Mouse (Mus musculus) kidney, adult 2 months (tissue): ENCODE data around the gene Tex26.

ENCODE experiments used
- CTCF ChIP-seq: fragments of 200-500 bp; conservative IDR thresholded peaks from 2 replicates; pipeline ENCODE4 v1.5.1; 2011; ENCODE audit warnings: low read depth, mild to moderate bottlenecking, control low read depth, low read length, moderate library complexity, mixed read lengths; ENCODE audit not compliant: insufficient read depth, insufficient read length
- POLR2A ChIP-seq: fragments of 200-500 bp; IDR thresholded peaks from one replicate; pipeline ENCODE4 v1.6.1; 2011; ENCODE audit warnings: low read depth, low read length, control low read depth

DNA sequence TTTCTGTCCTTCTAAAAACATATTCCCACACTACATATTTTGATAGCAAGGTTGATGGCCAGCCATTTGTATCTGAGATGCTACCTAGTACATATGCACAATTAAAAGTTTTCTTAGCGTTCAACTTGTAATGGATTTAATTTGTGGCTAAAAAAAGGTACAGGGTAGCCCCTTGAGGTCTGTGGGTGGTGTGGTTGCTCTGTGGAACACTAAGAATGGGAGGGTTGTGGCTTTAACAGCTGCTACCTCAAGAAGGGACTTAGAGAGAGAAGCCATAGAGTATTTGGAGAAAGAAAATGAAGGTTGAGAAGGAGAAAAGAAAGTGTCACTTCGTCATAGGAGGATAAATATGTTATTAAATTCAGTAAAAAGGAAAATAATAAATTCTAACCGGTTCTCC lies 8.5 kb upstream of the Tex26 start:
- TF ChIP-seq POLR2A (no peak), CTCF (no peak)
